Mouse (Mus musculus): ENCODE data around the gene Olfr638. TPM values are rescaled to one million over a fixed set of nuclear protein-coding genes. Genes with fewer than 3 reads are reported as not detected.
"Not testable (repeated sequence)": the region's sequence is repeated elsewhere in the genome, so short reads cannot be mapped to it uniquely, and the experiment has no call there.

The Olfr638 gene
- not detected in 2 replicates for polyA plus RNA-seq (2011; ENCODE audit: insufficient read depth, insufficient read length, low read depth, missing spikeins)

DNA sequence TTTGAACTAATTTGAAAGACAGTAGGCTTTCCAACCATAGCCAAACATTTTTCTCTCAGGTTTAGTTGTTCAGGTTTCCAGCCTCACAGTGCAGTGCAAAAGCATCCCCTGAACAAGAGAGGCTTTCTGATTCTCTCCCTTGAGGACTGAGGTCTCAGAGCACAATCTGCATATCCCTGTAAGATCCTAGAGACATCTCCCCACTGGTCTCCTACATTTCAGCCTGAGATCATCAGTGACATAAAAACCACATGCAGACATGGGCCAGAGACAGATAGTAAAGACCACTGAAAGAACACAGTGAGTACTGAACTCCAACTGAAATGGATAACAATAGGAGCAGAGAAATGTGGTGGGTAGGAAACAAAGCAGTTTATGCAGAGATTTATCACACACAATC is at the start of gene Olfr638:
Gene Olfr638, plus strand, starts transcription at position 301 of the 400 bp plus-strand sequence.
- TF ChIP-seq POLR2A (IDR thresholded peaks at IDR 0.05; ENCODE audit: insufficient read depth, low read length) (no peak), CTCF (IDR thresholded peaks at IDR 0.05; ENCODE audit: low read depth, low read length) (no peak), EP300 (IDR thresholded peaks at IDR 0.05; ENCODE audit: insufficient read depth, low read depth, low read length) (no peak)
- H3K36me3 ChIP-seq (ENCODE audit: control insufficient read depth, insufficient read depth, low read length, poor library complexity, severe bottlenecking) = no peaks in the 10 kb centered on the region
- no peaks in the 10 kb centered on the region for H3K4me1 ChIP-seq (ENCODE audit: control insufficient read depth, insufficient read depth, low read length)
- H3K9me3 ChIP-seq (replicated peaks; ENCODE audit: control insufficient read depth, insufficient read depth, low read length, poor library complexity, severe bottlenecking) = no peaks in the 10 kb centered on the region
- no peaks in the 10 kb centered on the region for H3K27me3 ChIP-seq (ENCODE audit: control insufficient read depth, insufficient read depth, low read length, poor library complexity, severe bottlenecking)
- no peak within 1 kb of the TSS for H3K9ac ChIP-seq (ENCODE audit: low read depth, poor library complexity, severe bottlenecking)
- H3K4me3 ChIP-seq (ENCODE audit: low read depth, low read length) = no peak within 1 kb of the TSS
- H3K27ac ChIP-seq (ENCODE audit: insufficient read depth, low read length) = no peak within 1 kb of the TSS

DNA sequence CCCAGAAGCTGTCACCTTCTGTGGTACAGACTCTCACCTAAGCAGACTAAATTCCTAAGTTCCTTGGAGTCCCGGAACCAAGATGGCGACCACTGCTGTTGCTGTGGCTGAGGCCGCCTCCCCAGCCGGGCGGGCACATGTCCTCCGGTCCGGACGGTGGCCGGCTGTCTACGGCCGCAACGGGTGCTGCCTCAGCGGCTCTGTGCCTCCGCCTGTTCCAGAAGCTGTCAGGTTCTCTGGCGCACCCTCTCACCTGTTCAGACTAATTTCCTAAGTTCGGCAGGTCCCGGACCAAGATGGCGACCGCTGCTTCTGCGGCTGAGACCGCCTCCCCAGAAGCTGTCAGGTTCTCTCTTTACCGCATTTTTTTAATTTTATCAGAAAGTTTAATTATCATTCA is 31.7 kb upstream of the Olfr638 start:
- not testable (repeated sequence) for H3K9ac ChIP-seq (ENCODE audit: low read depth, poor library complexity, severe bottlenecking); H3K4me1 ChIP-seq (ENCODE audit: control insufficient read depth, insufficient read depth, low read length); H3K9me3 ChIP-seq (replicated peaks; ENCODE audit: control insufficient read depth, insufficient read depth, low read length, poor library complexity, severe bottlenecking); H3K36me3 ChIP-seq (ENCODE audit: control insufficient read depth, insufficient read depth, low read length, poor library complexity, severe bottlenecking); H3K27ac ChIP-seq (ENCODE audit: insufficient read depth, low read length); H3K27me3 ChIP-seq (ENCODE audit: control insufficient read depth, insufficient read depth, low read length, poor library complexity, severe bottlenecking)
- H3K4me3 ChIP-seq (ENCODE audit: low read depth, low read length) = peak overlapping the region; percentile 18; the same call in 1 of the 2 replicates

- Histone ChIP-seq H3K36me3 (ENCODE audit: control insufficient read depth, insufficient read depth, low read length, poor library complexity, severe bottlenecking) (no peaks in the 10 kb centered on the region), H3K9ac (ENCODE audit: low read depth, poor library complexity, severe bottlenecking) (no peak within 1 kb of the TSS), H3K27ac (ENCODE audit: insufficient read depth, low read length) (no peak within 1 kb of the TSS), H3K4me1 (ENCODE audit: control insufficient read depth, insufficient read depth, low read length) (no peaks in the 10 kb centered on the region), H3K9me3 (replicated peaks; ENCODE audit: control insufficient read depth, insufficient read depth, low read length, poor library complexity, severe bottlenecking) (no peaks in the 10 kb centered on the region), H3K27me3 (ENCODE audit: control insufficient read depth, insufficient read depth, low read length, poor library complexity, severe bottlenecking) (no peaks in the 10 kb centered on the region), H3K4me3 (ENCODE audit: low read depth, low read length) (no peak within 1 kb of the TSS)
- TF ChIP-seq POLR2A (IDR thresholded peaks at IDR 0.05; ENCODE audit: insufficient read depth, low read length) = no peak
- no peak for TF ChIP-seq EP300 (IDR thresholded peaks at IDR 0.05; ENCODE audit: insufficient read depth, low read depth, low read length)
- TF ChIP-seq CTCF (IDR thresholded peaks at IDR 0.05; ENCODE audit: low read depth, low read length) = no peak
These were observed 27.7 kb upstream of the Olfr638 start, which contains the start of gene Olfr635 for GRCm38 (mm10) chr7:103970852-103971251. Gene Olfr635, plus strand, starts transcription at chr7:103971152.

GRCm38 (mm10) chr7:103971782-103972181 is 26.8 kb upstream of the Olfr638 start:
- H3K4me3 ChIP-seq (ENCODE audit: low read depth, low read length) = no peak overlapping the region
- no peaks in the 10 kb centered on the region for H3K36me3 ChIP-seq (ENCODE audit: control insufficient read depth, insufficient read depth, low read length, poor library complexity, severe bottlenecking)
- H3K4me1 ChIP-seq (ENCODE audit: control insufficient read depth, insufficient read depth, low read length) = no peaks in the 10 kb centered on the region
- H3K27ac ChIP-seq (ENCODE audit: insufficient read depth, low read length) = no peak overlapping the region
- no peaks in the 10 kb centered on the region for H3K27me3 ChIP-seq (ENCODE audit: control insufficient read depth, insufficient read depth, low read length, poor library complexity, severe bottlenecking)
- H3K9me3 ChIP-seq (replicated peaks; ENCODE audit: control insufficient read depth, insufficient read depth, low read length, poor library complexity, severe bottlenecking) = no peaks in the 10 kb centered on the region
- no peak for TF ChIP-seq CTCF (IDR thresholded peaks at IDR 0.05; ENCODE audit: low read depth, low read length)
- no peak for TF ChIP-seq POLR2A (IDR thresholded peaks at IDR 0.05; ENCODE audit: insufficient read depth, low read length)
- TF ChIP-seq EP300 (IDR thresholded peaks at IDR 0.05; ENCODE audit: insufficient read depth, low read depth, low read length) = no peak
- no peak overlapping the region for H3K9ac ChIP-seq (ENCODE audit: low read depth, poor library complexity, severe bottlenecking)

- no peaks in the 10 kb centered on the region for H3K36me3 ChIP-seq (ENCODE audit: control insufficient read depth, insufficient read depth, low read length, poor library complexity, severe bottlenecking)
- no peak overlapping the region for H3K4me3 ChIP-seq (ENCODE audit: low read depth, low read length)
These were observed 578 bp downstream of the Olfr638 start for GRCm38 (mm10) chr7:103999124-103999523.

GRCm38 (mm10) chr7:104017203-104017602 is 18.7 kb downstream of the Olfr638 start, which contains the start of gene Olfr639:
Gene Olfr639, minus strand, starts transcription at chr7:104017303.
- no peaks in the 10 kb centered on the region for H3K4me1 ChIP-seq (ENCODE audit: control insufficient read depth, insufficient read depth, low read length)
- H3K9ac ChIP-seq (ENCODE audit: low read depth, poor library complexity, severe bottlenecking) = no peak within 1 kb of the TSS
- H3K9me3 ChIP-seq (replicated peaks; ENCODE audit: control insufficient read depth, insufficient read depth, low read length, poor library complexity, severe bottlenecking) = no peaks in the 10 kb centered on the region
- no peaks in the 10 kb centered on the region; the same call in 1 of the 2 replicates for H3K27me3 ChIP-seq (ENCODE audit: control insufficient read depth, insufficient read depth, low read length, poor library complexity, severe bottlenecking)
- no peak within 1 kb of the TSS for H3K4me3 ChIP-seq (ENCODE audit: low read depth, low read length)
- TF ChIP-seq POLR2A (IDR thresholded peaks at IDR 0.05; ENCODE audit: insufficient read depth, low read length) (no peak), EP300 (IDR thresholded peaks at IDR 0.05; ENCODE audit: insufficient read depth, low read depth, low read length) (no peak), CTCF (IDR thresholded peaks at IDR 0.05; ENCODE audit: low read depth, low read length) (no peak)
- no peaks in the 10 kb centered on the region for H3K36me3 ChIP-seq (ENCODE audit: control insufficient read depth, insufficient read depth, low read length, poor library complexity, severe bottlenecking)
- H3K27ac ChIP-seq (ENCODE audit: insufficient read depth, low read length) = no peak within 1 kb of the TSS

More at GRCm38 (mm10) chr7:103999124-103999523, 578 bp downstream of the Olfr638 start:
- Histone ChIP-seq H3K4me1 (ENCODE audit: control insufficient read depth, insufficient read depth, low read length) (no peaks in the 10 kb centered on the region), H3K9ac (ENCODE audit: low read depth, poor library complexity, severe bottlenecking) (no peak overlapping the region), H3K27me3 (ENCODE audit: control insufficient read depth, insufficient read depth, low read length, poor library complexity, severe bottlenecking) (no peaks in the 10 kb centered on the region), H3K27ac (ENCODE audit: insufficient read depth, low read length) (no peak overlapping the region), H3K9me3 (replicated peaks; ENCODE audit: control insufficient read depth, insufficient read depth, low read length, poor library complexity, severe bottlenecking) (no peaks in the 10 kb centered on the region)
- TF ChIP-seq CTCF (IDR thresholded peaks at IDR 0.05; ENCODE audit: low read depth, low read length) = no peak
- TF ChIP-seq EP300 (IDR thresholded peaks at IDR 0.05; ENCODE audit: insufficient read depth, low read depth, low read length) = no peak
- no peak for TF ChIP-seq POLR2A (IDR thresholded peaks at IDR 0.05; ENCODE audit: insufficient read depth, low read length)

Data from ES-Bruce4 (cell line).